Mouse (Mus musculus): ENCODE results near the gene Sec11a. TPM values are rescaled to one million over a fixed set of nuclear protein-coding genes. Genes with fewer than 3 reads are reported as not detected.
"Not testable (repeated sequence)": the region's sequence is repeated elsewhere in the genome, so short reads cannot be mapped to it uniquely, and the experiment has no call there.

Gene Sec11a
- polyA plus RNA-seq, 1 experiment from 2014 or later, result 208 TPM

DNA sequence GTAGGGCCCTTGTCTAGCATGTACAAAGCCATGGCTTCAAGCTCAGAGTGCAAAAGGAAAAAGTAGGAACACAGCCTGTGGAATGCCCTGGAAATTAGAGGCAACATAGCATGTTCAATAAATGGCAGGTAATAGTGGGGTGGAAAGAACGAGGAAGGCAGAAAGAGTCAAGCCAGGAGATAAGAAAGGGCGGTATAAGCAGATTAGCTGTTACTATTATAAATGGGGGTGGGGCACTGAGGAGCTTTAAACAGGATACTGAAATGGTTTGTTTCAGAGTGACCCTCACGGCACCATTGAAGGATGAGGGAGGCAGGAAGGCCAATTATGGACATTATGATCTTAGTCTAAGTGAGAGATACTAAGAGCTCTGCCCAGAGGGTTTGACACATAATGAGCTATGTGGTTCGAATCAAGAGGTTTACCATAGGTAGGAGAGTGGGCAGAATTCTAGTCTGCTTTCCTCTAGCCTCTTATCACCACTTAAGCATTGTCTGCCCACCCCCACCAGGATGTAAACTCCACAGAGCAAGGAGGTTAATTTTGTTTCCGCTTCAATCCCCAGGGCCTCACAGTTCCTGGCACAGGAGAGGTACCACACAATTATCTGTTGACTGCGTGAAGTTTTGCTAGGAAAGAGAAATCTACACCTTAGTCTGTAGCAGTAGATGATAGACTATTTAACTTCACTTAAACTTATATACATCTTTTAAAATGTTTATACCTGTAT is 39.0 kb upstream of the Sec11a start:
- Histone ChIP-seq H3K9me3 (no peaks in the 10 kb centered on the region), H3K4me1 (peaks cover 3% of the 10 kb centered on the region), H3K27me3 (no peaks in the 10 kb centered on the region), H3K4me3 (no peak overlapping the region), H3K4me2 (replicated peaks) (no peak overlapping the region), H3K27ac (no peak overlapping the region), H3K9ac (no peak overlapping the region), H3K36me3 (no peaks in the 10 kb centered on the region)
- no peak for ATAC-seq (ENCODE audit: insufficient number of reproducible peaks, insufficient read depth, low FRiP score, low TSS enrichment)
- 53% methylated on average over 6 of the region's 6 CpGs for WGBS

- H3K9ac ChIP-seq, result no peak overlapping the region
- H3K27ac ChIP-seq, result no peak overlapping the region
- no peak overlapping the region for H3K4me2 ChIP-seq (replicated peaks)
- H3K4me1 ChIP-seq, result no peaks in the 10 kb centered on the region
- 87% methylated on average over 11 of the region's 11 CpGs for WGBS
- no peaks in the 10 kb centered on the region for H3K27me3 ChIP-seq
- no peaks in the 10 kb centered on the region for H3K36me3 ChIP-seq
- H3K4me3 ChIP-seq, result no peak overlapping the region
- no peak for ATAC-seq (ENCODE audit: insufficient number of reproducible peaks, insufficient read depth, low FRiP score, low TSS enrichment)
- H3K9me3 ChIP-seq, result no peaks in the 10 kb centered on the region
Observed at GRCm38 (mm10) chr7:80980566-80980965, 33.0 kb upstream of the Sec11a start.

- not testable (repeated sequence) for H3K4me3 ChIP-seq; ATAC-seq (ENCODE audit: insufficient number of reproducible peaks, insufficient read depth, low FRiP score, low TSS enrichment); H3K36me3 ChIP-seq; H3K4me2 ChIP-seq (replicated peaks); H3K27me3 ChIP-seq; H3K27ac ChIP-seq; H3K4me1 ChIP-seq; H3K9ac ChIP-seq; H3K9me3 ChIP-seq
- WGBS, result 70% methylated on average over 3 of the region's 3 CpGs
Observed at GRCm38 (mm10) chr7:80973638-80974015, 26.0 kb upstream of the Sec11a start.

GRCm38 (mm10) chr7:80972920-80973637 is 25.5 kb upstream of the Sec11a start:
- not testable (repeated sequence) for H3K4me1 ChIP-seq; H3K36me3 ChIP-seq; H3K27me3 ChIP-seq; H3K9me3 ChIP-seq; H3K9ac ChIP-seq; H3K4me2 ChIP-seq (replicated peaks); H3K27ac ChIP-seq; ATAC-seq (ENCODE audit: insufficient number of reproducible peaks, insufficient read depth, low FRiP score, low TSS enrichment); H3K4me3 ChIP-seq
- 84% methylated on average over 4 of the region's 4 CpGs for whole genome bisulfite sequencing

- H3K9ac ChIP-seq, result no peak overlapping the region
Observed at GRCm38 (mm10) chr7:80972082-80972481, 24.5 kb upstream of the Sec11a start.

DNA sequence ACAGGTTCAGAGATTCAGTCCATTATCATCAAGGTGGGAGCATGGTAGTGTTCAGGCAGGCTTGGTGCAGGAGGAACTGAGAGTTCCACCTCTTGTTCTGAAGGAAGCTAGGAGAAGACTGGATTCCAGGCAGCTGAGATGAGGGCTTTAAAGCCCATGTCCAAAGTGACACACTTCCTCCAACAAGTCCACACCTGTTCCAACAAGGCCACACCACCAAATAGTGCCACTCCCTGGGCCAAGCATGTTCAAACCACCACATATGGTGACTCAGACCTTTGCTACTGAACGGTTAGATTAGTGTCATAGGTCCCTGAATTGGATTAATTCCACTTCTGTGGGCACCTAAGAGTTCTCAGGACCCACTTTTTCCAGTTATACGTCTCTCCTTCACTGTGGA is 23.8 kb upstream of the Sec11a start:
- Histone ChIP-seq H3K9ac (no peak overlapping the region), H3K27me3 (no peaks in the 10 kb centered on the region), H3K4me3 (no peak overlapping the region), H3K36me3 (no peaks in the 10 kb centered on the region), H3K9me3 (no peaks in the 10 kb centered on the region), H3K4me2 (replicated peaks) (no peak overlapping the region), H3K27ac (no peak overlapping the region), H3K4me1 (no peaks in the 10 kb centered on the region)
- no peak for ATAC-seq (ENCODE audit: insufficient number of reproducible peaks, insufficient read depth, low FRiP score, low TSS enrichment)
- 76% methylated on average over 2 of the region's 2 CpGs for WGBS

More at GRCm38 (mm10) chr7:80972082-80972481, 24.5 kb upstream of the Sec11a start:
- H3K27ac ChIP-seq, result no peak overlapping the region
- H3K9me3 ChIP-seq, result no peaks in the 10 kb centered on the region
- no peak for ATAC-seq (ENCODE audit: insufficient number of reproducible peaks, insufficient read depth, low FRiP score, low TSS enrichment)
- H3K4me3 ChIP-seq, result no peak overlapping the region
- H3K4me2 ChIP-seq (replicated peaks), result no peak overlapping the region
- H3K27me3 ChIP-seq, result no peaks in the 10 kb centered on the region
- WGBS, result 89% methylated on average over 5 of the region's 5 CpGs
- no peaks in the 10 kb centered on the region for H3K4me1 ChIP-seq
- no peaks in the 10 kb centered on the region for H3K36me3 ChIP-seq

- ATAC-seq (ENCODE audit: insufficient number of reproducible peaks, insufficient read depth, low FRiP score, low TSS enrichment), result no peak
- WGBS, result 49% methylated on average over 3 of the region's 3 CpGs
- H3K4me1 ChIP-seq, result no peaks in the 10 kb centered on the region
- no peak overlapping the region for H3K9ac ChIP-seq
- H3K4me3 ChIP-seq, result no peak overlapping the region
- H3K9me3 ChIP-seq, result no peaks in the 10 kb centered on the region
- H3K27me3 ChIP-seq, result no peaks in the 10 kb centered on the region
- no peak overlapping the region for H3K4me2 ChIP-seq (replicated peaks)
- no peaks in the 10 kb centered on the region for H3K36me3 ChIP-seq
- no peak overlapping the region for H3K27ac ChIP-seq
Observed at GRCm38 (mm10) chr7:80970913-80971312, 23.3 kb upstream of the Sec11a start.

- Histone ChIP-seq H3K4me2 (replicated peaks) (no peak overlapping the region), H3K27ac (no peak overlapping the region), H3K9ac (no peak overlapping the region), H3K9me3 (no peaks in the 10 kb centered on the region), H3K4me3 (no peak overlapping the region), H3K4me1 (no peaks in the 10 kb centered on the region), H3K36me3 (no peaks in the 10 kb centered on the region), H3K27me3 (no peaks in the 10 kb centered on the region)
- 69% methylated on average over 6 of the region's 6 CpGs for WGBS
- ATAC-seq (ENCODE audit: insufficient number of reproducible peaks, insufficient read depth, low FRiP score, low TSS enrichment), result no peak
Observed at GRCm38 (mm10) chr7:80962799-80963198, 15.2 kb upstream of the Sec11a start.

DNA sequence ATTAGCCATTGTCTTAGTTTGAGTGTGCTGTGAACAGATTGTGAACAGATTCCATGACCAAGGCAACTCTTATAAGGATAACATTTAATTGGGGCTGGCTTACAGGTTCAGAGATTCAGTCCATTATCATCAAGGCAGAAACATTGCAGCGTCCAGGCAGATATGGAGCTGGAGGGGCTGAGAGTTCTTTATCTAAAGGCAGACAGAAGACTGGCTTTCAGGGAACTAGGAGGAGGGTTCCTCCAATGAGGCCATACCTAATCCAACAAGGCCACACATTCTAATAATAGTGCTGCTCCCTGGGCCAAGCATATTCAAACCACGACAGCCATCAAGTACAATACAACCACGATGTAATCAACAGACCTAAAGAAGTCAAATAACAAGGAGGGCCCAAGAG is 11.4 kb upstream of the Sec11a start:
- H3K9me3 ChIP-seq, result no peaks in the 10 kb centered on the region
- H3K9ac ChIP-seq, result no peak overlapping the region
- no peak overlapping the region for H3K27ac ChIP-seq
- no peaks in the 10 kb centered on the region for H3K36me3 ChIP-seq
- 78% methylated on average over 3 of the region's 3 CpGs for WGBS
- no peak overlapping the region for H3K4me2 ChIP-seq (replicated peaks)
- no peaks in the 10 kb centered on the region for H3K4me1 ChIP-seq
- no peaks in the 10 kb centered on the region for H3K27me3 ChIP-seq
- H3K4me3 ChIP-seq, result no peak overlapping the region
- ATAC-seq (ENCODE audit: insufficient number of reproducible peaks, insufficient read depth, low FRiP score, low TSS enrichment), result no peak

- H3K4me1 ChIP-seq, result no peaks in the 10 kb centered on the region
- H3K9ac ChIP-seq, result no peak overlapping the region
- WGBS, result 84% methylated on average over 2 of the region's 2 CpGs
- no peak overlapping the region for H3K27ac ChIP-seq
- no peaks in the 10 kb centered on the region for H3K9me3 ChIP-seq
- H3K4me3 ChIP-seq, result no peak overlapping the region
- no peaks in the 10 kb centered on the region for H3K27me3 ChIP-seq
- H3K36me3 ChIP-seq, result no peaks in the 10 kb centered on the region
- ATAC-seq (ENCODE audit: insufficient number of reproducible peaks, insufficient read depth, low FRiP score, low TSS enrichment), result no peak
- H3K4me2 ChIP-seq (replicated peaks), result no peak overlapping the region
Observed at GRCm38 (mm10) chr7:80956891-80957290, 9.3 kb upstream of the Sec11a start.

- Histone ChIP-seq H3K4me1 (no peaks in the 10 kb centered on the region), H3K4me3 (no peak overlapping the region), H3K27ac (no peak overlapping the region), H3K4me2 (replicated peaks) (no peak overlapping the region), H3K9ac (no peak overlapping the region), H3K27me3 (no peaks in the 10 kb centered on the region), H3K9me3 (no peaks in the 10 kb centered on the region), H3K36me3 (no peaks in the 10 kb centered on the region)
- 80% methylated on average over 2 of the region's 2 CpGs for WGBS
- ATAC-seq (ENCODE audit: insufficient number of reproducible peaks, insufficient read depth, low FRiP score, low TSS enrichment), result no peak
Observed at GRCm38 (mm10) chr7:80954251-80954650, 6.7 kb upstream of the Sec11a start.

- H3K27ac ChIP-seq, result no peak overlapping the region
- no peaks in the 10 kb centered on the region for H3K36me3 ChIP-seq
- no peak overlapping the region for H3K4me2 ChIP-seq (replicated peaks)
- H3K4me1 ChIP-seq, result no peaks in the 10 kb centered on the region
- WGBS, result 65% methylated on average over 3 of the region's 3 CpGs
- no peak overlapping the region for H3K4me3 ChIP-seq
- H3K9ac ChIP-seq, result no peak overlapping the region
- no peaks in the 10 kb centered on the region for H3K27me3 ChIP-seq
- H3K9me3 ChIP-seq, result no peaks in the 10 kb centered on the region
- no peak for ATAC-seq (ENCODE audit: insufficient number of reproducible peaks, insufficient read depth, low FRiP score, low TSS enrichment)
Observed at GRCm38 (mm10) chr7:80952140-80952539, 4.6 kb upstream of the Sec11a start.

Data from embryonic facial prominence, embryonic 12.5 days (tissue).